Mouse (Mus musculus): ENCODE measurements around the gene Klhl9. TPM values are rescaled to one million over a fixed set of nuclear protein-coding genes. Genes with fewer than 3 reads are reported as not detected.

Gene Klhl9
- polyA plus RNA-seq, 1 experiment from 2014 or later, result 83.9 TPM

DNA sequence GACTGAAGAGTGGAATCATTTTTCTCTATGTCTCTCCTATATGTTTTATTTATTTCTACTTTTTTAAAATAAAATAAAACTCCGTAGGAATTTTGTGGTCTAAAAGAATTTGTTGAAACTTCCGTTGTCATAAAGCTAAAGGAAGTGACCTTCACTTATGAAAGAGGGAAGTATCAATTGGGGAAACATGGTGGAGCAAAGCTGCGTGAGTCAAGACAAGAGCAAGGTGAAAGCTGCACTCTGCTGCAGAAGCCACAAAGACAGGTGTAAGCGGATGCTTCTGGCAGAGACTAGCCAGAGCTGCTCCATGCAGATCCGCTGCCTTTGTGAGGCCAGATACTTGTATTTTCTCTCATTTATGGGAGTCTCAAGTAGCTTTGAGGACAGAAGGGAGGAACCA, 23.5 kb downstream of the Klhl9 start:
- WGBS, result 77% methylated on average over 5 of the region's 5 CpGs

DNA sequence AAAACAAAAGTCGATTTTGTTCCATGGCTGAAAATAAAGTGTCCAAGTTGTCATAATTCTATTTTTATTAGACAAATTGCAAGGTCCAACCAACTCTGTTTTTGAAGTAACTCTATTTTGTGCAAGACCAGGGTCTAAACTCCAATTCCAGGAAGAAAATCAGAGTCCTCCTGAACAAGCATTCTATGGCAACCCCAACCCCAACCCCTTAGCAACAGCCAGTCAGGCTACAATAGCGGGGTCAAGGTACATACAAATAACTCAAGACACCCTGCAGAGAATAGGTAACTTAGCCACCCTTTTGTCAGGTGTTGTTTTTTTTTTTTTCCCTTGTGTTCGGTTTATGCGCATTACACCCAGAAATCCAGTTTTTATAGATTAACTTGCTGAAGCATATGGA, 24.5 kb downstream of the Klhl9 start:
- H3K4me3 ChIP-seq, result no peak overlapping the region
- H3K27me3 ChIP-seq (ENCODE audit: insufficient read depth, poor library complexity, severe bottlenecking), result no peaks in the 10 kb centered on the region
- no peaks in the 10 kb centered on the region for H3K4me1 ChIP-seq
- H3K9me3 ChIP-seq, result no peaks in the 10 kb centered on the region
- H3K27ac ChIP-seq, result no peak overlapping the region
- no peak for DNase-seq (ENCODE audit: low spot score)
- H3K36me3 ChIP-seq, result no peaks in the 10 kb centered on the region
- WGBS, result 81% methylated on average over 4 of the region's 4 CpGs

More for the DNA sequence above, 23.5 kb downstream of the Klhl9 start:
- Histone ChIP-seq H3K4me3 (no peak overlapping the region), H3K36me3 (no peaks in the 10 kb centered on the region), H3K4me1 (no peaks in the 10 kb centered on the region), H3K27ac (no peak overlapping the region), H3K9me3 (no peaks in the 10 kb centered on the region), H3K27me3 (ENCODE audit: insufficient read depth, poor library complexity, severe bottlenecking) (no peaks in the 10 kb centered on the region)
- DNase-seq (ENCODE audit: low spot score), result no peak

DNA sequence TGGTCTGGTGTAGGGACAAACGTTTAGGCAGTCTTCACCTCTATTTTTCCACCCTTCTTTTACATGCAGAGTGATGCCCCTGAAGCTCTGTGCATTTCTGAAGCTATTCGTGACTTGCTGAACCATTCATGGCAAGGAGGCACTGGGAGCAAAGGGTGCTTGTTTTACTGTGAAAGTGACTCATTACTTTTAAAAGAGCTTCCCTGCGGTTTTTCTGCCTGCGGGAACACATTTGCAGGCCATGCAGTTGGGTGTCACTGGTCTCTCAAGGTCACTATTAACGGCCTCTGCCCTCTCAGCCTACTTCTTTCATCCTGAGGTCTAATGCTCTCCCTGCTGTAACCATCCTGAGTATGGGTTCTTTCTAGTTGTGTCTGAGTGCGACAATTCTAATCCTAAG, 25.2 kb downstream of the Klhl9 start:
- Histone ChIP-seq H3K4me1 (no peaks in the 10 kb centered on the region), H3K27me3 (ENCODE audit: insufficient read depth, poor library complexity, severe bottlenecking) (no peaks in the 10 kb centered on the region), H3K4me3 (no peak overlapping the region), H3K36me3 (no peaks in the 10 kb centered on the region), H3K27ac (no peak overlapping the region), H3K9me3 (no peaks in the 10 kb centered on the region)
- DNase-seq (ENCODE audit: low spot score), result no peak
- WGBS, result 58% methylated on average over 6 of the region's 6 CpGs

DNA sequence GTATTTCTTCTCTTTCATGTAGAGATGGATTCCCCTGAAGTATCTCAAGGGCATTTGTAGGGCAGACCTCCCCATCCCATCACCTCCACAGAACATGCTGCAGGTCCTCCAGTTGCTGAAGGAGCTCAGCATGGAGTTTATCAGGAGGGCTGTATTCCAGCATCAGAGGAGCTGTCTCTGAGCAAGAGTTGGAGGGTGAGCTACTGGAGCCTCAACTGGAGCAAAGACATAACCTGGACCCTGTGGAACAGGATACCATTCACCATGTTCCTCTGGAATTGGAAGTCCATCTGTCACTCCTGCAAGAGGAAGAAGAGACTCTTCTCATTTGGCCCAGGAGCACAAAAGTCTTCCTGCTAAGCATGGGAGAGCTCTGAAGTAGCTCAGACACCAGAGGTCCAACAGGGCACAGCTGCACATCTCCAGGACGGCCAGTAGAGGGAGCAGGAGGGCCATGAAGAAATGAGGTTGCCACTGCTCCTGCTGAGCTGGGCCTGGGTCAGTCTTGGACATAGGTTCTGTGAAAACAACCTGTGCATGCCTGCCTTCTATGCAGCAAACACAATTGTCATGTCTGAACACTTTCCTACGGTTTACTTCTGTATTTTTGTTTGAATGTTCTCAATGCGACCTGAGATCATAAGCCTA, 25.9 kb downstream of the Klhl9 start:
- Histone ChIP-seq H3K27ac (no peak overlapping the region), H3K9me3 (no peaks in the 10 kb centered on the region), H3K27me3 (ENCODE audit: insufficient read depth, poor library complexity, severe bottlenecking) (no peaks in the 10 kb centered on the region), H3K36me3 (no peaks in the 10 kb centered on the region), H3K4me3 (no peak overlapping the region), H3K4me1 (no peaks in the 10 kb centered on the region)
- peak; percentile 88 for DNase-seq (ENCODE audit: low spot score)
- 24% methylated on average over 3 of the region's 3 CpGs for WGBS

DNA sequence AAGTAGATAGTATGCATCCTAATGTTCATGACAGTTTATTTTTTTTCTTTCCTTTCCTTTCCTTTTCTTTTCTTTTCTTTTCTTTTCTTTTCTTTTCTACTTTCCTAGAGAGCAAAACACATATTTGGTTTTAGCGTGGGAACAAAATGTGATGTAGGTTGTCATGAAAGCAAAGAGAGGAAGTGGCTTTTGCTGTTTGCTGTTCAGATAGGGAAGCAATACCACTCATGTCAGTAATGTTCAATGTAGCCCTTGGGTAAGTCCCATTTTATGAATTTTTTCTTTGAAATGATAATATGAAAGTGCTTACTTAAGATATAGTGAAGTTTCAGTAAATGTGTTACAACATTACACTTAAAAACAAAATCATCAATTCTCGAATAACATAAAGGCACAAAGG, 28.9 kb downstream of the Klhl9 start:
- Histone ChIP-seq H3K9me3 (no peaks in the 10 kb centered on the region), H3K36me3 (no peaks in the 10 kb centered on the region), H3K27me3 (ENCODE audit: insufficient read depth, poor library complexity, severe bottlenecking) (no peaks in the 10 kb centered on the region), H3K27ac (no peak overlapping the region), H3K4me3 (no peak overlapping the region), H3K4me1 (no peaks in the 10 kb centered on the region)
- WGBS, result 78% methylated on average over 2 of the region's 2 CpGs
- DNase-seq (ENCODE audit: low spot score), result no peak

DNA sequence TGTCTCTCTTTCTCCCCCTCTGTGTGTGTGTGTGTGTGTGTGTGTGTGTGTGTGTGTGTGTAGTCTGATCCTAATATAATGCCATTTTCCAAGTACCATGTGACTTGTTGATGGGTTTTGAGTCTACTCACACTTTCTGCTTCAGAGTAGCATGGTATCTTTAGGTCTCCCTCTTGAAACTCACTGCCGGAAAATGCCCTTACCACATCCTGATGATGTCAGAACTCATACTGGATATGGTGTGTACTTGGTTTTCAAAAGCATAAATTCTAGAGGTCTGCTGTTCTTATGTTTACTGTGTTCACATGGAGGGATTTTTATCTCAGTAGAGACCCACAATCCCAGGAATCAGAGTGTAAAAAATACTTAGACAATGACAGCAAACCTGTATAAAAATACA, 29.7 kb downstream of the Klhl9 start:
- no peaks in the 10 kb centered on the region for H3K36me3 ChIP-seq
- no peaks in the 10 kb centered on the region for H3K27me3 ChIP-seq (ENCODE audit: insufficient read depth, poor library complexity, severe bottlenecking)
- no peak overlapping the region for H3K4me3 ChIP-seq
- 77% methylated on average over 1 of the region's 1 CpGs for WGBS
- no peak for DNase-seq (ENCODE audit: low spot score)
- H3K27ac ChIP-seq, result no peak overlapping the region
- no peaks in the 10 kb centered on the region for H3K9me3 ChIP-seq
- no peaks in the 10 kb centered on the region for H3K4me1 ChIP-seq

DNA sequence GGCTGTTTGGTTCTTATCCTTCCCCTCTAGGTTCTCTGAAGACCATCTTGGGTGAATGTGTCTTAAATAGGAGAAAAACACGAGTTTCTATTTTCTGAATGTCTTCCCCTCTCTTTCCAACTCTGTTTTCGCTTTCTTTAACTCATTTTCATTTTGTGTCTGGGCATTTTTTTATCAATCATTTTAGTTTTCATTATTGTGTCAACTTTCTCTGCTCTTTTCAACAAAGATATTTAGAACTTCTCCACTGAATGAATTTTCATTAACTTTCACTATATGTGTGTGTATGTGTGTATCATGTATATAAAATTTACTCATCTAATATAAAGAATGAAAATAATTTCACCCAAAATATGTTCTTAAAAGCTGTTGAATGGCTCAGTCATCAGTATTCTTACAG, 31.0 kb downstream of the Klhl9 start, which contains the start of gene Ifnab:
Gene Ifnab, minus strand, starts transcription at position 101 of the 400 bp plus-strand sequence.
- Histone ChIP-seq H3K27ac (no peak within 1 kb of the TSS), H3K9me3 (no peaks in the 10 kb centered on the region), H3K4me1 (no peaks in the 10 kb centered on the region), H3K4me3 (no peak within 1 kb of the TSS), H3K36me3 (no peaks in the 10 kb centered on the region), H3K27me3 (ENCODE audit: insufficient read depth, poor library complexity, severe bottlenecking) (no peaks in the 10 kb centered on the region)
- no peak for DNase-seq (ENCODE audit: low spot score)
- WGBS, result 64% methylated on average over 2 of the region's 2 CpGs

DNA sequence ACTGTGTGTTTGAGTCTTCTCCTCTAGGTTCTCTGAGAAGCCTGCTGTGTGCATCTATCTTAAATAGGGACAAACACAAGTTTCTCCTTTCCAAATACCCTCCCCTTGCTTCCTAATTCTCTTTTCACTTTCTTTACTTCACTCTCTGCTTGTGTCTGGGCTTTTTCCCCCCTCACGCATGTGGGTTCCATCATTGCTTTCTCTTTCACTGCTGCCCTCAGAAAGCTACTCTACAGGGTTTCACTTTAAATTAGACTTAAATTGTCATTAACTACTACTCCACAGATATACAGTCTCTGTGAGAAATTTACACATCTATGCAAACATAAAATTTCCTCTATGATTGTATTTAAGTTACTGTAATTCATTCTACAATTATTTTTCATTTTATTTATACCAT, 38.5 kb downstream of the Klhl9 start, which contains the start of gene Ifna2:
Gene Ifna2, minus strand, starts transcription at position 101 of the 400 bp plus-strand sequence.
- Histone ChIP-seq H3K36me3 (no peaks in the 10 kb centered on the region), H3K27ac (no peak within 1 kb of the TSS), H3K4me3 (no peak within 1 kb of the TSS), H3K27me3 (ENCODE audit: insufficient read depth, poor library complexity, severe bottlenecking) (no peaks in the 10 kb centered on the region), H3K9me3 (no peaks in the 10 kb centered on the region), H3K4me1 (no peaks in the 10 kb centered on the region)
- DNase-seq (ENCODE audit: low spot score), result no peak
- WGBS, result 85% methylated on average over 1 of the region's 1 CpGs

DNA sequence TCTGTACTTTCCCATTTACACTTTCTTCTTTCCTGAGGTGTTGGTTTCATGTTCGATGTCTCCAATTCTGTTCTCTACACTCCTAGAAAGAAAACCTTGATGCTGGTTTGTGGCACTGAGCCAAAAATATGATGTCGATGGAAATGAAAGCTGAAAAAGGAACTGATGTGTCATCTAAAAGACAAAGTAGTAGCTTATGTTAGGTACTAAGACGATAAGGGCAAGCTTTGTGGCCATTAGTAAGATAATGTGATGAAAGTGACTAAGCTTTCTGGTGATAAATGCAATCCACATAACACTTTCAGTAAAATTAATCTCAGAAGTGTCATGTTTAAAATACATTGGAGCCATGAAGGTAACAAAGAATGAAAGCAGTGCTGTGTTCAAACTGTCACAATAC, 40.9 kb downstream of the Klhl9 start:
- Histone ChIP-seq H3K4me1 (no peaks in the 10 kb centered on the region), H3K9me3 (no peaks in the 10 kb centered on the region), H3K4me3 (no peak overlapping the region), H3K27ac (no peak overlapping the region), H3K36me3 (no peaks in the 10 kb centered on the region), H3K27me3 (ENCODE audit: insufficient read depth, poor library complexity, severe bottlenecking) (no peaks in the 10 kb centered on the region)
- 76% methylated on average over 3 of the region's 3 CpGs for WGBS
- no peak for DNase-seq (ENCODE audit: low spot score)

DNA sequence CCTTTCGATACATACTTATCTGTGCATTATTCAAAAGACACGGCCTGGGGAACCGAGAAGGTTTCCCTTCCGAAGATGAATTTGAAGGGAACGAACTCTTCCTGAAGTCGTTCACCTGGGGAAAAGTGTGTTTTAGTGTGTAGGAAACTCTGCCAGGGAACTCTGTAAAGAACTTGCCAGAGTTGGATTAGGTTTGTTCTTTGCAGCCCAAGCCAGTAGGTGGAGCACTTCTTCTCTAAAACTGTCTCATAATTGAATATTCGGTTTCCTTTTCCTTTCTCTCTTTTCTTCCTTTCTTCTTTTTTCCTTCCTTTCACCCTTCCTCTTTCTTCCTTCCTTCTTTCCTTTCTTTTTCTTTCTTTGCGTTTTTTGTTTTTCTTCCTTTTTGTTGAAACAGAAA, 41.9 kb downstream of the Klhl9 start:
- no peaks in the 10 kb centered on the region for H3K9me3 ChIP-seq
- no peaks in the 10 kb centered on the region for H3K27me3 ChIP-seq (ENCODE audit: insufficient read depth, poor library complexity, severe bottlenecking)
- no peaks in the 10 kb centered on the region for H3K36me3 ChIP-seq
- 49% methylated on average over 8 of the region's 8 CpGs for WGBS
- no peak for DNase-seq (ENCODE audit: low spot score)
- H3K27ac ChIP-seq, result no peak overlapping the region
- H3K4me1 ChIP-seq, result no peaks in the 10 kb centered on the region
- no peak overlapping the region for H3K4me3 ChIP-seq

DNA sequence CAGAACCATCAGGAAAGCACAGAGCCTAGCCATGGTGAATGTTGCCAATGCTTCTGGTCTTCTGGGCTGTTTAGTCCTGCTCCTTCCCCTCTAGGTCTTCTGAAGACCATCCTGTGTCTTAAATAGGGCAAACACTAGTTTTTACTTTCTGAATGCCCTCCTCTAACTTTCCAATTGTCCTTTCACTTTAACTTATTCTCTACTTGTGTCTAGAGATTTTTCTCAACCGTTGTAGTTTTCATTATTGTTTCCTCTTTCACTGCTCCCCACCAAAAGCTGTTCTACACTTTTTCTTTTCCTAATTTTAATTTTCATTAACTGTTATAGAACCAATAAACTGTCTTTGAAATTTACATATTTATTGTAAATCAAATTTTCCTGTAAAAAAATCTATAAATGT, 45.4 kb downstream of the Klhl9 start, which contains the start of gene Ifna16:
Gene Ifna16, minus strand, starts transcription at position 101 of the 400 bp plus-strand sequence.
- WGBS, result 86% methylated on average over 1 of the region's 1 CpGs
- Histone ChIP-seq H3K36me3 (no peaks in the 10 kb centered on the region), H3K4me3 (no peak within 1 kb of the TSS), H3K27ac (no peak within 1 kb of the TSS), H3K27me3 (ENCODE audit: insufficient read depth, poor library complexity, severe bottlenecking) (no peaks in the 10 kb centered on the region), H3K9me3 (no peaks in the 10 kb centered on the region), H3K4me1 (no peaks in the 10 kb centered on the region)
- DNase-seq (ENCODE audit: low spot score), result no peak

Measured in heart, embryonic 10.5 days (tissue).